Mouse (Mus musculus): ENCODE measurements around the gene Ppp1r9b.

The Ppp1r9b gene

GRCm38 (mm10) chr11:94976199-94976598, 14.6 kb upstream of the Ppp1r9b start, which contains the start of gene Sgca:
Gene Sgca (minus strand): TSS chr11:94976327.
- in situ Hi-C loops (cut with MboI, MseI) = no loop called here

GRCm38 (mm10) chr11:94978178-94978915, 12.5 kb upstream of the Ppp1r9b start:
- in situ Hi-C loops (cut with MboI, MseI) = no loop called here

- in situ Hi-C loops (cut with MboI, MseI) = no loop called here
These were observed 11.9 kb upstream of the Ppp1r9b start for GRCm38 (mm10) chr11:94978947-94979346.

- in situ Hi-C loops (cut with MboI, MseI) = no loop called here
These were observed 11.2 kb upstream of the Ppp1r9b start for GRCm38 (mm10) chr11:94979462-94980179.

- in situ Hi-C loops (cut with MboI, MseI) = no loop called here
These were observed 5.7 kb upstream of the Ppp1r9b start for GRCm38 (mm10) chr11:94985140-94985539.

GRCm38 (mm10) chr11:94985822-94986221, 5.0 kb upstream of the Ppp1r9b start:
- in situ Hi-C loops (cut with MboI, MseI) = no loop called here

GRCm38 (mm10) chr11:94986435-94986834, 4.4 kb upstream of the Ppp1r9b start:
- in situ Hi-C loops (cut with MboI, MseI) = no loop called here

- in situ Hi-C loops (cut with MboI, MseI) = no loop called here
These were observed 3.5 kb upstream of the Ppp1r9b start for GRCm38 (mm10) chr11:94987341-94987740.

GRCm38 (mm10) chr11:94987851-94988250, 3.0 kb upstream of the Ppp1r9b start:
- in situ Hi-C loops (cut with MboI, MseI) = no loop called here

GRCm38 (mm10) chr11:94988780-94989561, 1.9 kb upstream of the Ppp1r9b start:
- in situ Hi-C loops (cut with MboI, MseI) = no loop called here

GRCm38 (mm10) chr11:94989562-94990017, 1.2 kb upstream of the Ppp1r9b start:
- in situ Hi-C loops (cut with MboI, MseI) = loop anchor here (10.0 kb wide), 1 partner anchor 55 kb away; the partner anchor contains the start of gene Col1a1

GRCm38 (mm10) chr11:94990102-94990748, 610 bp upstream of the Ppp1r9b start:
- in situ Hi-C loops (cut with MboI, MseI) = loop anchor here (10.0 kb wide), 1 partner anchor 55 kb away; the partner anchor contains the start of gene Col1a1

GRCm38 (mm10) chr11:94991641-94992479, 1.0 kb downstream of the Ppp1r9b start:
- in situ Hi-C loops (cut with MboI, MseI) = loop anchor here (10.0 kb wide), 1 partner anchor 57 kb away; the partner anchor contains the start of gene Col1a1

- in situ Hi-C loops (cut with MboI, MseI) = loop anchor here (10.0 kb wide), 1 partner anchor 58 kb away; the partner anchor contains the start of gene Col1a1
These were observed 1.6 kb downstream of the Ppp1r9b start for GRCm38 (mm10) chr11:94992480-94992753.

- in situ Hi-C loops (cut with MboI, MseI) = loop anchor here (10.0 kb wide), 1 partner anchor 58 kb away; the partner anchor contains the start of gene Col1a1
These were observed 2.1 kb downstream of the Ppp1r9b start for GRCm38 (mm10) chr11:94992754-94993606.

- in situ Hi-C loops (cut with MboI, MseI) = loop anchor here (10.0 kb wide), 1 partner anchor 60 kb away; the partner anchor contains the start of gene Col1a1
These were observed 3.5 kb downstream of the Ppp1r9b start for GRCm38 (mm10) chr11:94994208-94994814.

- in situ Hi-C loops (cut with MboI, MseI) = loop anchor here (10.0 kb wide), 1 partner anchor 60 kb away; the partner anchor contains the start of gene Col1a1
These were observed 4.3 kb downstream of the Ppp1r9b start for GRCm38 (mm10) chr11:94994947-94995772.

- in situ Hi-C loops (cut with MboI, MseI) = loop anchor here (10.0 kb wide), 1 partner anchor 61 kb away; the partner anchor contains the start of gene Col1a1
These were observed 5.3 kb downstream of the Ppp1r9b start for GRCm38 (mm10) chr11:94996101-94996500.
